Mouse (Mus musculus) cerebellum, adult 2 months (tissue): ENCODE data around the gene Psmd13. TPM values are rescaled to one million over a fixed set of nuclear protein-coding genes. Genes with fewer than 3 reads are reported as not detected.

ENCODE experiments used
- DNase-seq, 2 experiments: peaks; one replicate each; pipeline ENCODE4 v3.0.0; 2021
- H3K27ac ChIP-seq: fragments of 200-500 bp; 2 replicates; pipeline ENCODE4 v1.5.1; 2012; ENCODE audit warnings: low read length, control low read depth, inconsistent platforms; ENCODE audit not compliant: insufficient read depth
- H3K27me3 ChIP-seq: fragments of 200-500 bp; 2 replicates; pipeline ENCODE4 v1.6.1; 2012; ENCODE audit warnings: inconsistent platforms, mild to moderate bottlenecking, low read length, moderate library complexity; ENCODE audit not compliant: control insufficient read depth, insufficient read depth
- H3K4me1 ChIP-seq: fragments of 200-500 bp; 2 replicates; pipeline ENCODE4 v1.6.1; 2011; ENCODE audit warnings: low read length; ENCODE audit not compliant: control insufficient read depth, insufficient read depth
- H3K4me3 ChIP-seq: fragments of 200-500 bp; replicated peaks from 2 replicates; pipeline ENCODE3; 2011; ENCODE audit warnings: mild to moderate bottlenecking, low read depth, low read length, control low read depth; ENCODE audit not compliant: insufficient read depth
- CTCF ChIP-seq: fragments of 200-500 bp; IDR thresholded peaks from 2 replicates; pipeline ENCODE4 v1.5.1; 2011; ENCODE audit warnings: low read depth, mild to moderate bottlenecking, control low read depth, low read length, moderate library complexity, borderline replicate concordance; ENCODE audit not compliant: insufficient read depth
- POLR2A ChIP-seq: fragments of 200-500 bp; IDR thresholded peaks from 2 replicates; pipeline ENCODE4 v1.6.1; 2011; ENCODE audit warnings: low read length, control low read depth, borderline replicate concordance; ENCODE audit not compliant: insufficient read depth
- WGBS: fragments of 180-500 bp; shearing (Covaris S2); methylation state at CpG from one replicate; pipeline ENCODE4 v1.1.7; 2018; 5-methylcytosine and 5-hydroxymethylcytosine counted together
- polyA plus RNA-seq: library from polyadenylated mRNA; depleted of rRNA; stranded (reverse); fragments of >200 nt; gene quantifications from 2 replicates; pipeline ENCODE4 v1.2.3, GENCODE M21; 2012

The Psmd13 gene
- polyA plus RNA-seq, 1 experiment = 109 TPM

DNA sequence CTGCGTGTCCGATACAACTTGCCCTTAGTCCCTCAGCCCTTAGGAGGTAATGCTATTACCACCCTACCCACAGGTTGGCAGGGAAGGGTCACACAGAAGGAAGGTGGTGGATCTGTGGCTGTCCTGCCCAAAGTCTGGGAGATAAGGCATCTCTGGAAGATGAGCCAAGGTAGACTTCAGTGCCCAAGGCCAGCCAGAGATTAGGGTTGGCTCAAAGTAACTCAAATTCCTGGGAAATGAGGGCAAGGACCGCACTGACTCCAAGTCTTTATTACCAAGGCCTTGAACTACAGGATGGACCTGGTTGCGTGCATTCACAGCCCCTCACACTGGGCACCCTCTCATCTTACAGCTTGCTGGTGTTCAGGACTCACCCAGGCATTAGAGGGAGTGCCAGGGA lies 29.9 kb upstream of the Psmd13 start:
- Histone ChIP-seq H3K4me3 (no peak overlapping the region), H3K27ac (no peak overlapping the region), H3K27me3 (no peaks in the 10 kb centered on the region), H3K4me1 (peaks cover 5% of the 10 kb centered on the region)
- no peak for TF ChIP-seq POLR2A
- no peak for TF ChIP-seq CTCF
- no peak for DNase-seq
- 92% methylated on average over 4 of the region's 4 CpGs for WGBS

DNA sequence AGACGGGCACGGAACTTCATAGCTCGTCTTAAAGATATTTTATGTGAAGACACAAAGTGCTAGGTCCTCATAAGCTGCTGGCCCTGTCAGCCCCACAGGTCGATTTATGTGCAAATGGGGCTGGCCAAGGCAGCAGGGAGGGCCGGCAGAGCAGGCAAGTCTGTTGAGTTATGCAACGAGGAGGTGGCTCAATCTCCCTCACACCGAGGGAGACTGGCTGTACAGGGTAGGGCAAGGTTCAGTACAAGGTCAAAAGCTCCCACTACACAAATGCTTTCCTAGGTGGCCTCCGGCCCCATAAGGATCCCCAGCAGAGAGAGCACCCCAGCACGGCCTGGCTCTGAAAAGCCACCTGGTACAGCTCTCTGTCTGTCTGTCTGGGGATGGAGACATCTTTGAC lies 28.4 kb upstream of the Psmd13 start:
- no peaks in the 10 kb centered on the region for H3K27me3 ChIP-seq
- H3K4me1 ChIP-seq = peaks cover 6% of the 10 kb centered on the region
- TF ChIP-seq POLR2A (no peak), CTCF (no peak)
- H3K4me3 ChIP-seq = no peak overlapping the region
- H3K27ac ChIP-seq = no peak overlapping the region
- DNase-seq = no peak
- 85% methylated on average over 9 of the region's 9 CpGs for WGBS

DNA sequence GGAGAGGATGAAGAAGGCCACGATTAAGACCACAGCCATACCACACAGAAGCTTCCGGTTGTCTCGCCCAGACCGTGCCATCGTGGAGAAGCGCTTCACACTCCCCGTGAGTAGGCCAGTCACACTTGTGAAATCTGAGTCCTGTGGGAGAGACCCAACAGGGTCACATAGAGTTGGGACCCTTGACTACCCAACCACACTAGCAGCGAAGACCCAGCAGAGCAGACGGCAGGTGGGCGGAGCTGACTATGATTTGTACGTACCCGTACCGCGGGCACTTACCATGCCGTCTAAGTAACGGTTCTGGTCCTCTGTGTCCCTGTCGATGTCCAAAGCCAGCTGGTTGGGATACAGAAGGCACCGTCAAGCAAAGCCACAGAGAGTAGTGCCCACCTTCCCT lies 27.3 kb upstream of the Psmd13 start:
- H3K27ac ChIP-seq = no peak overlapping the region
- DNase-seq = no peak
- H3K27me3 ChIP-seq = no peaks in the 10 kb centered on the region
- H3K4me3 ChIP-seq = no peak overlapping the region
- peaks cover 17% of the 10 kb centered on the region for H3K4me1 ChIP-seq
- WGBS = 93% methylated on average over 18 of the region's 18 CpGs
- TF ChIP-seq CTCF = no peak
- no peak for TF ChIP-seq POLR2A

DNA sequence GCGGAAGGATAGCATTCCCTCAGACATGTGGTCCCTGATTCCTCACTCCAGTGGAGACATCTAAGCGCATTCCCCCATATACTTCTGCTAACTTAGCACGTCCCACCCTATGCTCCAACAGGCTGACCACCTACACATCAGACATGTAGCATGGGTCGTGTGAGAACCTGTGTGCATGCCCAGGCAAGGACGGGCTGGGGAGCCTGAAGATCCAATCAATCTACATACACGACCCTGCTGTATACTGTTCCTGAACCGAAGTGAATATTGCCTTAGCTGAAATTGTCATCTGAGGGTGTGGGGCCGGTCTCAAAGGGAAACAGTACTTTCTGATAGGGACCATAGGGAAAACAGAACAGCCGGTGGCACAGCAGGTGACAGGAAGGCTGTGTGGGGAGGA lies 26.6 kb upstream of the Psmd13 start:
- no peak for TF ChIP-seq CTCF
- no peak for TF ChIP-seq POLR2A
- Histone ChIP-seq H3K4me1 (peaks cover 17% of the 10 kb centered on the region), H3K27ac (no peak overlapping the region), H3K27me3 (no peaks in the 10 kb centered on the region), H3K4me3 (peak overlapping the region; percentile 86)
- DNase-seq = no peak
- 65% methylated on average over 9 of the region's 9 CpGs for WGBS

DNA sequence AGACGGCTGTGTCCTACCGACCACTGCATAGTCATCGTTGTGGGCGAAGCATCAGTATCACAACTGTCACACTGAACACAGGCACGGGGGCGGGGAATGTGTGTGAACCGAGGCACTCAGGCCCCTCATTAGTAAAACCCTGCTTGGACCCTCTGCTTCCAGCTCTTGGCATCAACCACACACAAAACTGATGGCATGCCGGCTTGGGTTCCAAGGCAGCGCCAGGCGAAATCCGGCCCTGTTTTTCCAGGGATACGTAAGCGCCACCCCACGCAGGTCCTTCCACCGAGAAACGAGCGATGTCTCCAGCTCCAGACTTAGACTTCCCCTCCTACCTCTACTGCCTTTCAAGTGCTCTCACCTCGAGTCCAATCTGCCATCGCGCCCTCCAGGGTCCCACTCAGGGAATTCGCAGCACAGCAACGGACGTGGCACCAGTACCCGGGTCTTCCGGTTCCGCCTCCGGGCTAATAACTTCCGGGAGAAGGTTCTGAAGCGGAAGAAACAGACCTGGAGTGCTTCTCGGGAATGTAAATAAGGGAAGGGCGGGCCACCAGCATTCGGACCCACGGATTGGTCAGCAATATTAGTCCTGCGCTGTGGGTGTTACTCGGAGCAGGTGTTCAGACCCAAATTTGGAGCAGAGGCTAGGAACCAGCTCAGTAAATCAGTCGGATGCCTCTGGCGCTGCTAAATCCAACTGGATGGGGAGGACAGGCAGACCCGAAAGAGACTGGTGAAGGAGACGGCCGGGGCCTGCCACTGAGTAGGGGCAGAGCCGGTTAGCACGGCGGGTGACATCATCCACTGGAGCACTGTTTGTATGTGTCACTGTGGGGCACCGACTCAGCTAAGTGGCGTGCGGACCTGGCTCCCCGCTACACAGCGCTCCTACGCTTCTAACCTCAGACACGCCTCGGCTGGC lies 25.6 kb upstream of the Psmd13 start, which contains the start of gene Gm45785:
Gene Gm45785, minus strand, starts transcription at position 472 of the 925 bp plus-strand sequence.
- Histone ChIP-seq H3K4me1 (peaks cover 22% of the 10 kb centered on the region), H3K27me3 (no peaks in the 10 kb centered on the region), H3K4me3 (peak within 1 kb of the TSS; percentile 86), H3K27ac (peak within 1 kb of the TSS; percentile 82)
- TF ChIP-seq POLR2A (peak; percentile 71; the same call in 1 of the 2 replicates), CTCF (no peak)
- peak; percentile 85 to 92 for DNase-seq
- WGBS = under 1% methylated on average over 51 of the region's 51 CpGs

DNA sequence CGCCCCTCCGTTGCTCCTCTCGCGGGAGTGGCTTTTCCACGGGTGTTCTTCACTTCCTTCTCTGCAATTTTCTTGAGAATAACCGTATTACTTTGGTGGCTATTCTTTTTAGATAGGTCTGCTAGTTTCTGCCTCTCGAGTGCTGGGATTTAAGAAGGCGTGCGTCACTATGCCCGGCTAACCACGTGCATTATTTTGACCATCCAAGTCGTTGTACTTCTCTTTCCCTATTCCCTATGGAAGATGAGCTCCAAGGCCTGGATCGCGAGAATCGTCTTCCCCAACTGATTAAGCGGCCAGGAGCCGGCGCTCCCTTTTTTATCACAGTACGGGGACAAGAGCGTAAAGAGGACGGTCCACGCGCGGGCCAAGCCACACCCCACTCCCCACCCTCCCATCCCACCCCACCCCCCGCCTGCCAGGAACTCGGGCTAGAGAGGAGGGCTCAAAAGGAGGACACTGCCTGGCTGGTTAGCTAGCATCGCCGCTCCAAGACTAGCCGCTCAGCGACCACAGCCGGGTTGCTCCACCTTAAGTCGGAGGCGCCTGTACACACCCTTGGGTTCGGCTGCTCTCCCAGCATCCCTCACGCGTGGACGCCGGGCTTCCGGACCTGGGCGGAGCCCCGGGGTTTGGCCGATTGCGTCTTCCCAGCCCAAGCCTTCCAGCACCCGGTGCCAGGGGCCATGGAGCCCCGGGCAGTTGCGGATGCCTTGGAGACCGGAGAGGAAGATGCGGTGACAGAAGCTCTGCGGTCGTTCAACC lies 24.8 kb upstream of the Psmd13 start, which contains the start of gene Ric8a:
Gene Ric8a, plus strand, starts transcription at position 173 of the 765 bp plus-strand sequence.
- H3K27ac ChIP-seq = peak within 1 kb of the TSS; percentile 82
- WGBS = under 1% methylated on average over 50 of the region's 50 CpGs
- no peaks in the 10 kb centered on the region for H3K27me3 ChIP-seq
- TF ChIP-seq POLR2A (peak; percentile 68; the same call in 1 of the 2 replicates), CTCF (no peak)
- peak; percentile 90 for DNase-seq
- peak within 1 kb of the TSS; percentile 86 for H3K4me3 ChIP-seq
- H3K4me1 ChIP-seq = peaks cover 28% of the 10 kb centered on the region

DNA sequence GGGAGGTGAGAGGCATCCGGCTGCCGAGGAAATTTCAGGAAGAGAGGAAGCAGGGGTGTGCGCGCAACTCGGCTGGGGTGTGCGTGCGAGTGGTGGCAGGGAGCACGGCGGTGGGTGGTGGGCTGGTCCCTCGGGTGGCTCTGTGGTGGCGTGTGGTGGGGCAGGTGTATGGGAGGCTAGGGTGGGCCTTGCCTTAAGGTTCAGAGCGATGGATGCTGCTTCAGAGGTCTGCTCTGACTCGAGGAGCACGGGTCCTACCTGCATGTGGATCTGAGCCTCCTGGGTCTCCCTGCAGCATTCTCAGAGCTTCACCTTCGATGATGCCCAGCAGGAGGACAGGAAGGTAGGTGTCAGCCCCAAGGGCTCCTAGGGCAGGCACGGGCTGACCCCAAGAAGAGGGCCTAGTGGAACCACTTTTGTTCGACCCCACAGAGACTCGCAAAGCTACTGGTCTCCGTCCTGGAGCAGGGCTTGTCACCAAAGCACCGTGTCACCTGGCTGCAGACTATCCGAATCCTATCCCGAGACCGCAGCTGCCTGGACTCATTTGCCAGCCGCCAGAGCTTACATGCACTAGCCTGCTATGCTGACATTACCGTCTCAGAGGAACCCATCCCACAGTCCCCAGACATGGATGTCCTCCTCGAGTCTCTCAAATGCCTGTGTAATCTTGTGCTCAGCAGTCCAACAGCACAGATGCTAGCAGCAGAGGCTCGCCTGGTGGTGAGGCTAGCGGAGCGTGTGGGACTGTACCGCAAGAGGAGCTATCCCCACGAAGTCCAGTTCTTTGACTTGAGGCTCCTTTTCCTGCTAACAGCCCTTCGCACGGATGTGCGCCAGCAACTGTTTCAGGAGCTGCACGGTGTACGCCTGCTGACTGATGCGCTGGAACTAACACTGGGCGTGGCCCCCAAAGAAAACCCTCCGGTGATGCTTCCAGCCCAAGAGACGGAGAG lies 23.9 kb upstream of the Psmd13 start, which contains the start of gene Bet1l:
Gene Bet1l, minus strand, starts transcription at position 28 of the 956 bp plus-strand sequence.
- no peaks in the 10 kb centered on the region for H3K27me3 ChIP-seq
- WGBS = 7% methylated on average over 40 of the region's 40 CpGs
- H3K4me3 ChIP-seq = peak within 1 kb of the TSS; percentile 86
- peak; percentile 19 to 46 for DNase-seq
- peaks cover 28% of the 10 kb centered on the region for H3K4me1 ChIP-seq
- peak within 1 kb of the TSS; percentile 82 for H3K27ac ChIP-seq
- TF ChIP-seq POLR2A = no peak
- no peak for TF ChIP-seq CTCF
